Mouse (Mus musculus): ENCODE results near the gene Gm49601.

Gm49601 gene

DNA sequence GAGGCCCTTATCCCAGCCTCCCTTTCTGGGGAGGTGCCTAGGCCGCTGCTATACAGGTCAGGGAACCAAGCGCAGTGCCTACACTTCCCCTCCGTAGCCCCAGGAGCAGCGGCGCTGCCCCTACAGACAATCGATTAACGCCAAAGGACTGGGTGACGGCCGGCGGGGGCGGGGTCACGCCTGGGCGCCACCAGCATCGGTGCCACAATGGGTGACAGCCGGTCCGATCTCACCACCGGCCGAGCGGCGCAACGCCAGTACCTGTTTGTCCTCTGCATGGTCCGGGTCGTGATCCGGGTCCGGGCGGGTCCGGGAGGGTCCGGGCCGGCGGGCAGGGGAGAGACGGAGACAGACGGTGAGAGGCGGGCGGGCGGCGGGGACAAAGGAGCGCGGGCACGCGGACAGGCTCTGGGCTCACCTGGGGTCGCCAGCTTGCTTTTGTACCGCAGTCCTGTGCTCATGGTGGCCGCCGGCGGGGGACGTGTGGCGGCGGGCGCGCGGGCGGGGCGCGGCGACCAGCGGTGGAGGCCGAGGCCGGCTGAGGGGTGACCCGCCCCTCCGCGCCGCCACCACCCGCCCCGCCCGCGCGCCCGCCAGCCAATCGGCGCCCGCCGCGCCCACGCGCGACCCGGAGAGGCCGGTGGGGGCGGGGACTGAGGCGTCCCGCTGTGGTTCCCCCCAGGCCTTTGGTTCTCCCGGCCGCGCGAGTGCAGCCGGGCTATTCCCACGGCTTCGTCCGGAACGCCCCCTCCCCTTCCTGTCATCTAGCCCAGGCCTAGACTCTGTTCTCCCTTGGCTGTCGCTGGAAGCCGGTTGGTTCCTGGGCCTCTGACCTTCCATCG lies 3.4 kb upstream of the Gm49601 start, which contains the start of gene Sept5:
Sept5 (minus strand) TSS at position 565 of the 842 bp plus-strand sequence.
- no peak for DNase-seq (ENCODE audit: low read depth, low spot score)

DNA sequence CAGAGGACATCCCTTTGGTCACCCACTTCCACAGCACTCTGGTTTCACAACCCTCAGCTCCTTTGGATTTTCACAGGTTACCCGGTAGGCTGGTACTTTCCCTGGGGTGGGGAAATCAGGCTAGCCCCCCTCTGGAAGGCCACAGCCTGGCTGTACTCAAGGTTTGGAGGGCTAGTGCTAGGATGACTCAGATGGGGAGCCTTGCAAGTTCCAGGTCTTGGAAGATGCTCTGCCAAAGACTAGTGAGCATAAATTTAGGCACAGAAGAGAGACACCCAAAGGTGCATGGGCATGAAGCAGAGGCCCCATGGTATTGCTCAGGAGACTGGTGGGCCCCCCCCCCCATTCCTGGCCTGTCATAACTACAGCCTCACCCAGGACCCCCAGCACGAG lies 2.7 kb upstream of the Gm49601 start:
- DNase-seq (ENCODE audit: low read depth, low spot score), result no peak

DNA sequence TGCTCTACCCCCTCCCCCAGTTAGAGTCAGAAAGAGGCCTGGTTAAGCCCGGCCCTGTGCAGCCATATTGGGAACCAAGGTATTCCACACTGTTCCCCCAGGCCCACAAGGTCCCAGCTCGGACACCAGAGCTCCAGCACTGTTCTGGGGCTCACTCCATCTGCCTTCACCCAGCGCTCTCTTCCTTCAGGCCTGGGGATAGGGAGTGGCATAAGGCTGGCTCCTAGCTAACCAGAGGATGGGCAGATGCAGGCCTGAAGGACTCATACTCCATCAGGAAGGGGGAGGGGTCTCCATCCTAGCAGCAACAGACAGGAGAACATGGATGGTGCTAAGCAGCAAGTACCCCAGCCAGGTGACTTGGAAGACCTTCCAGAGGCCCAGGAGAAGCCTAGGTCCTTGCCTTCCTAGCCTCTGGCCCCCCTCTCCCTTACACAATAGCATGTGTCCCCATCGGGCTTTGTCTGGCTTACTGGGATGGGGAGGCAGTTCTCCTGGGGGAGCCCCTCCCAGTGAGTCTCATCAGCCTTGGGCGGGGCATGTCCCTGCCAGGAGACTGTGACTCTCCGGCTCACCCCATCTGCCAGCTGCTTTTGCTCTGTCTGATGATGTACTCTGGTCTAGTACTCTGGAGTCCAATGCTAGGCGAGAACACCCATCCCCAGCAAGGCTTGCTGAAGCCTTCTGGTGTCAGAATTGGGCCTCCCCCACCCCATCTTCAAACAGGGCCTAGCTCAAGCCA lies 2.1 kb upstream of the Gm49601 start:
- no peak for DNase-seq (ENCODE audit: low read depth, low spot score)

DNA sequence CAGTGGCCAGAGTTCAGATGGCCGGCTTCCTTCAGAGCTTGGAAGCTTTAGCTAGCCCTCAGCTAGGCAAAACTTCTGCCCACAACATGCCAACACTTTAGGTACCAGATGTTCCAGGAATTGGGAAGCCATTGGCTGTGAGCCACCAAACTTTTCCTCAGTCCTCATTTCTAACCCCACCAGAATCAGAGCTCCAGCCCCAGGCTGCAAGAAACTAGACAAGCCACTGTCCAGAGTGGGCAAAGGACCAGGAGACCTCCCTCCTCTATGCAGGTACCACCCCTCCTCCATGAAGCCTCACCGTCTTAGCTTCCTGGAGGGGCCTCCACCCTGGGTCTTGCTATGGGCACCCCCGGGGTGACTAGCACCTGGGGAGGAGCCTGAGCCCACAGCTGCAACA lies 936 bp upstream of the Gm49601 start:
- DNase-seq (ENCODE audit: low read depth, low spot score), result no peak

DNA sequence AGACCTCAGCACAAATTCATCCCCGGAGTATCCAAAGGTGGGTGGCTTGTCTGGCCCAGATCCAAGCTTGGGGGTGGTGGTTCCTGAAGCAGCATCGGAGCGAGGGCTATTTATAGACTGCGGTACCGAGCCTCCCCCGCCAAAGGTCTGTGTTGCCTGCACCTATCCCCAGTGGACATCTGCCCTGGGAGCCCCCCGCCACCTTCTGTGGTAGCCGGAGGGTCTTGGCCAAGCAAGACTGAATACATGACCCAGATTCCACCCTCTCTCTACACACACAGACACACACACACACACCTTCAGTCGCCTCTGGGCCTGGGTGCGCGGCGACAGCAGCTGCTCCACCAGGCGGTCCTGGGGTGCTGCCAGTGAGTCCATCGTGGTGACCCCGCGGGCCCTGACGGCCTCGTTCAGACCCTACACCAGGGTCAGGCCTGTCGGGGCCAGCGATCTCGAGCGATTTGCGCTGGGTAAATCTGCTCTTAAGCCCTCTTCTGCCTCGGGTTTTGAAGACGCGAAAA lies 376 bp downstream of the Gm49601 start:
- DNase-seq (ENCODE audit: low read depth, low spot score), result no peak

DNA sequence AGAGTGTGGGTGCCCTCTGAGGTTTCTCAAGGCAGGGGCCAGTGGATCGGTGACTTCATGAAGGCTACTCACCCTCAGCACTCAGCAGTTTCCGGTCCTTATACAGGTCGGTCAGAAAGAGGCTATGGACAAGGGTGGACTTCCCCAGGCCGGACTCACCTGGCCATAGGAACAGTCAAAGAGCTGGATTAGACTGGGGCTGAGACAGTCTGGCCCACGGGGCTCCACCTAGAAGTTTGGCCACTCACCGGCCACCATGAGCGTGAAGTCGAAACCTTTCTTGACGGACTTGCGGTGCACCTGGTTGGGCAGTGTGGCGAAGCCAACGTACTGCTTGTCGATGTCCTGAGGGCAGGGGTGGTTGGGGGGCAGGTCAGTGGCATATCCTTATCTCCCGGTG lies 1.1 kb downstream of the Gm49601 start:
- DNase-seq (ENCODE audit: low read depth, low spot score), result no peak

DNA sequence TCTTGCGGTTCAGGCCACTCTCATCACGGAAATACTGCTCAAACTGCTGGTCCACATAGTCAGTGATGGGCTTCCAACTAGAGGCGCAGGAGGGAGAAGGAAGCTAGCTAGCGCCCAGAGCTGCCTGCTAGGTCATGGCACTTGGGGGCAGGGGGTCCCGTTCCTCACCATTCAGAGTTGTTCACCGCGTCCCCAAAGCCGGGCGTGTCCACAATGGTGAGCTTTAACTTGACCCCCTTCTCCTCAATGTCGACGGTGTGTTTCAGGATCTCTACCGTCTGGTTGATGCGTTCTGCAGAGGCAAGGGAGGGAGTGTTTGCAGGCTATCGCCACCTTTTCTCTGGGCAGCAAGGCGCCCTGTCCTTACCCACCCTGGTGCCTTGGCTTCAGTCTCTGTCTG lies 1.6 kb downstream of the Gm49601 start:
- no peak for DNase-seq (ENCODE audit: low read depth, low spot score)

DNA sequence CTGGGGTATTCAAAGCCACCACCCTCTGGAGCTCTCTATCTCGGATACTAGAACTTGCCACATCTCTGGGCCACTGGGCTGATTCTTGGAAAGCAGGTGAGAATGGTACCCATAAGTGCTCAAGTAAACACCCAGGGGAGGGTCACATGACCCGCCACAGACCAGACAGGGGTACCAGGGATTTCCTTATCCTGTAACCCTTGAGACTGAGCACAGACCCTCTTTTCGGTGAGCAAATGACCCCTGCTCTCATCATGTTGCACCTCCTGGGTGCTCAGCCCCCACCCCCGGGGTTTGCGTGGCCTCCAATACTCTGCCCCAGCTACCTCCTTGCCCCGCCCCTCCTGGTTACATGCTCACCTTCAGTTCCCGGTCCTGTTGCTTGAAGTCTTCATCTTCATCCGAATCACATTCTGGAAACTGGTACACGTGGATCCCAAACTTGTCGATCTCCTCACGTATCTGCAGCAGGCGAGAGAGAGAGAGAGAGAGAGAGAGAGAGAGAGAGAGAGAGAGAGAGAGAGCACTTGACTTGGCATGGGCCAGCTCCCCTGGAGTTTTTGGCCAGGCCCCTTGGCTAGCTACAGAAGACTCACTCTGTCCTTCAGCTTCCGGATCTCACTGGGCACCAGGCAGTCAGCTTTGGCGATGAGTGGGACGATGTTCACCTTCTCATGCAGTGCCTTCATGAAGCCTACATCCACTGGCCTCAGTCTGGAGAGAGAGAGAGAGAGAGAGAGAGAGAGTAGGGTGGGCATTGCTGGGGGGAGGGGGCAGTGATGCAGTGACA lies 2.3 kb downstream of the Gm49601 start:
- DNase-seq (ENCODE audit: low read depth, low spot score), result no peak

GRCm38 (mm10) chr16:18622916-18623750 lies 3.1 kb downstream of the Gm49601 start:
- no peak for DNase-seq (ENCODE audit: low read depth, low spot score)

- DNase-seq (ENCODE audit: low read depth, low spot score), result no peak
Observed at GRCm38 (mm10) chr16:18622019-18622418, 4.2 kb downstream of the Gm49601 start, which contains the start of gene Gp1bb. Gene Gp1bb (minus strand): TSS chr16:18622403.

DNA sequence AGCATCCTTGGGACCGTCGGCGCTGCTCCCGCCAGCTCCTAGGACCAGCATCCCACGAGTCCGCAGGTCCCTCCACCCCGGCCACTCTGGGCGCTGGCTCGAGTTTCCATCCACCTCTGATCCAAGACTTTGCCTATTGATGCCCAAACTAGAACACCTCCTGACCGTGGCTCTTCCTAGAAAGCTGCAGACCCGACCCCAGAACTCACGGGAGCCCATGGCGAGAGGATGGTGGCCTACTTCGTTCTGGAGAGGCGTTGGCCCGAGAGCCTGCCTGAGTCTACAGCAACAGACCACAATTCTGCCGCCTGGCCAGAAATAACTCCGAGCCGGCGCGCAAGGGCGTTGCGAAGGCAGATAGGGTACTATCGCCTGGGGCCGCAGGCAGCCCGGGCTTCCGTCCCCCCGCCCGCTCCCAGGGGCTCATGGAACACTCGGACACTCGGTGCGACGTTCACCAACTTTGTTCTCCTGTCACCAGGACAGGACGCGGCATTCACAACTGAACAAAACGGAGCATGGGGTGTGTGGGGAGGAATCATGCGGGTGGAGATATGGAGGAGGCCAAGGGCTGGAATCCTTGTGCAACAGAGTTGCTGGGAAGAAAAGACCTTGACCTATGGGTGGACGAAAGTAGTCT lies 4.7 kb downstream of the Gm49601 start:
- DNase-seq (ENCODE audit: low read depth, low spot score), result no peak

- DNase-seq (ENCODE audit: low read depth, low spot score), result no peak
Observed at GRCm38 (mm10) chr16:18620601-18621361, 5.4 kb downstream of the Gm49601 start.

GRCm38 (mm10) chr16:18620201-18620600 lies 6.0 kb downstream of the Gm49601 start:
- DNase-seq (ENCODE audit: low read depth, low spot score), result no peak

- no peak for DNase-seq (ENCODE audit: low read depth, low spot score)
Observed at GRCm38 (mm10) chr16:18619110-18619509, 7.1 kb downstream of the Gm49601 start.

DNA sequence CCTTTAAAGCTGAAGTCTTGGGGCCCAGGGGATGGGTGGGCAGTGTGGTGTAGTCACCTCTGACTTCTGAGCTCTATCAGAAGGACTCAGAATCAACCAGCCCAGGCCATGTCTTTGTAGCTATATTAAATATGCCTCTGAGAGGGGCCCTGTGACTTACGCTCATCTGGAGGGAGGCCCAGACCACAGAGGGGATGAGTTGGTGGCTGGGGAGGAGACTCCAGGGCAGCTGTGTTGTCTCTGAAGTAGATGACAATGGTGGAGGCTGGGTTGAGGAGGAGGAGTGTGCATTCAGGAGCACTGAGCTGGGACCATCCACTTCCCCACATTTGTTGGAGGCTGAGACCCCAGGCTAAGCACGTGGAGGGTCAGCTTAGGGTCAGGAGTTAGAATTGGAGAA lies 7.9 kb downstream of the Gm49601 start:
- DNase-seq (ENCODE audit: low read depth, low spot score), result no peak

GRCm38 (mm10) chr16:18617370-18618065 lies 8.7 kb downstream of the Gm49601 start:
- DNase-seq (ENCODE audit: low read depth, low spot score), result no peak

DNA sequence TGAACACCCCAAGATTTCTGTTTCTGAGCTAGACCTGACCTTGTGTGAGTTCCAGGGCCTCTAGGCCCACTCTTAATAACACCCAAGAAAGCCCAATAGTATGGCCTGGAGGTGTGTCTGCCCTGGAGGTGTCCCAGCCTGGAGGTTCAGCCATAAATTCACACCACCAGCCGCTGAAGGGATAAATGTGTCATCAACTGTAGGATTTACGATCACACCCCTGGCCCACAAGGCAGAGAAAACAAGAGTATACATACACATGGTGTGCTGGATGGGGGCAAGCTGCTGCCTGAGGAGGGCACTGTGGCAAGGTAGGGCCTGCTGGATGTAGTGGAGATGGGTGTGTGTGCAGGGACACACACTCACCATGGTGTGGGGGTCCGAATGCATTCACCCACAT lies 12.9 kb downstream of the Gm49601 start:
- DNase-seq (ENCODE audit: low read depth, low spot score), result no peak

DNA sequence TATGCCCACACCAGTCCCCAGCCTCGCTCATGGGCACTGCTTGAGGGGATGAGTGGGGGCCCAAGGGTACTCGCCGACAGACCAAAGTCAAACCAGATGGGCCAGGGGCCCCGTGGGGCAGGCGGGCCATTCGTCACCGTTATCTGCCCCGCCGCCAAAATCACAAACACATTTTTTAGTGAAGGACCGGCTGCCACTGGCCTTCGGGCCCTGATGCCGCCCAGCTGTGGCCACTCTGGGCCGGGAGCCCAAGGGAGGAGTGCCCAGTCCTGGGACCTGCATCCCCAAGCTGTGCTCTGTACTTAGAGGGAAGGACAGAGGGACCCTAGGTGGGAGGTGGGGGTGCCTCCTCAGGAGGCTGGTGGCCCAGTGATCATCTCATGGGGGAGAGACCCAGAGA lies 14.5 kb downstream of the Gm49601 start:
- no peak for DNase-seq (ENCODE audit: low read depth, low spot score)

DNA sequence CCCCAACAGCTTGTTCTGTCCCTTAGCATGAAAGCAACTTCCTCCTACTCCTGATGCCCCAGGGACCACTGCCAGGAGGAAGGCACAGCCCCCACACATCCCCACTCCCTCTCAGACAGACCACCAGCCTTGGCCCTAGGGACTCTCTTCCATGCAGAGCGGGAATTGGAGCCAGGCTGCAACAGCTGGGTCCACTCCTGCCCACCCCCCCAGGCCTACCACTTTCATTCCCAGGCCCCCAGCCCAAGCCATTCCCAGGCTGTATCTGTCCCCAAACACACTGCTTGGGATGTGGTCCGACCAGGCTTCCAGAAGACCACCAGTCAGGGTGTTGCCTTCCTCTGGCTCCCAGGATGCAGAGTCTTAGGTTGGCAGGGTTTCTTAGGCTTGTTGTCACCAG lies 17.1 kb downstream of the Gm49601 start:
- no peak for DNase-seq (ENCODE audit: low read depth, low spot score)
